Comparison of ENCODE assay signal across 17 mouse cellular contexts in the genomic region with DNA sequence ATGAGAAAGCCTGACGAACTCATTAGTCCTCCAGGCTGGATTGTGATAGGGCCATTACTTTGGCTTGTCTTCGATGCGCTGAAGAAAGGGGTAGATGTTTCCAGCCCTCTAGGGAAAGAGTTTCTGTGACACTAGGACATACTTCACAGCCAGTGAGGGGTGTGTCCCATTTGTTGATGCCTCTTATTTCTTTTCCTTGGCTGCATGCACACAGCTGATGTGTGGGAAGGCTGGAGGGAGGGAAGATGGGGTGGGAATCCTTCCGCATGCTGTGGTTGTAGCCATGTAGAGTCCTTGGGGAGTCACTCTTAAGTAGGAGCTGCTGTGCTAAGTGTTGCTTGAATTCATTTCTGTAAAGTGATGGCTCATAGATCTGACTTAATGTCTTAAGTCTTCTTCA.
"Had no signal": no experiment of that assay in that cellular context is flagged by ENCODE, and none has a peak within 500 bp of the region (broad histone marks: within the 10 kb centered on the region; RNA-seq: fewer than 3 reads in every experiment).

No protein-coding gene starts in this region.

- DNase-seq: kidney, postnatal 14 days; kidney, postnatal 4 days; left cerebral cortex, postnatal 4 days; liver, postnatal 0 days; lung, embryonic 14.5 days; lung, postnatal 36 days; midbrain, embryonic 14.5 days; thymus, adult 2 months; thymus, postnatal 14 days; thymus, postnatal 4 days had no signal

- H3K36me3 ChIP-seq: limb, embryonic 12.5 days; limb, embryonic 15.5 days had no signal

- H3K4me3 ChIP-seq: limb, embryonic 12.5 days; limb, embryonic 15.5 days had no signal

- H3K27ac ChIP-seq: limb, embryonic 12.5 days; limb, embryonic 15.5 days; liver, embryonic 14.5 days; stomach, postnatal 0 days had no signal

- ATAC-seq: liver, postnatal 0 days; lung, postnatal 0 days had no signal

- H3K4me2 ChIP-seq: limb, embryonic 12.5 days; limb, embryonic 15.5 days; liver, embryonic 11.5 days; lung, embryonic 14.5 days; midbrain, embryonic 11.5 days had no signal

- H3K9me3 ChIP-seq: limb, embryonic 12.5 days; limb, embryonic 15.5 days had no signal

- H3K9ac ChIP-seq: limb, embryonic 12.5 days; limb, embryonic 15.5 days; liver, embryonic 14.5 days; liver, postnatal 0 days; lung, embryonic 14.5 days had no signal

- H3K27me3 ChIP-seq: limb, embryonic 12.5 days; limb, embryonic 15.5 days had no signal
